Mouse (Mus musculus): ENCODE results near the gene Lrrc9. TPM values are rescaled to one million over a fixed set of nuclear protein-coding genes. Genes with fewer than 3 reads are reported as not detected.

The Lrrc9 gene
- polyA plus RNA-seq, 1 experiment: not detected

- Histone ChIP-seq H3K4me3 (no peak overlapping the region), H3K4me2 (ENCODE audit: low read depth) (no peak overlapping the region), H3K27me3 (ENCODE audit: control insufficient read depth, insufficient read depth, insufficient read length) (peaks cover 7% of the 10 kb centered on the region), H3K79me2 (ENCODE audit: control insufficient read depth, insufficient read depth) (no peaks in the 10 kb centered on the region), H3ac (ENCODE audit: control insufficient read depth, insufficient read length) (no peak overlapping the region), H3K36me3 (ENCODE audit: control insufficient read depth, insufficient read depth) (no peaks in the 10 kb centered on the region)
- no peak for TF ChIP-seq TCF12 (IDR thresholded peaks at IDR 0.05; ENCODE audit: insufficient read depth, poor library complexity, severe bottlenecking)
- TF ChIP-seq CEBPB (IDR thresholded peaks at IDR 0.05; ENCODE audit: insufficient read depth, poor library complexity, severe bottlenecking): no peak
- no peak for TF ChIP-seq USF1 (IDR thresholded peaks at IDR 0.05; ENCODE audit: low read depth)
Measured at GRCm38 (mm10) chr12:72453941-72454340, 12.3 kb downstream of the Lrrc9 start.

- no peak overlapping the region for H3K4me3 ChIP-seq
- no peaks in the 10 kb centered on the region for H3K79me2 ChIP-seq (ENCODE audit: control insufficient read depth, insufficient read depth)
- no peak overlapping the region for H3ac ChIP-seq (ENCODE audit: control insufficient read depth, insufficient read length)
- peaks cover 3% of the 10 kb centered on the region for H3K27me3 ChIP-seq (ENCODE audit: control insufficient read depth, insufficient read depth, insufficient read length)
- TF ChIP-seq POLR2A (IDR thresholded peaks at IDR 0.05; ENCODE audit: insufficient read length, low read depth) (no peak), MAX (IDR thresholded peaks at IDR 0.05; ENCODE audit: low read depth) (no peak), POLR2AphosphoS2 (IDR thresholded peaks at IDR 0.05; ENCODE audit: insufficient read length, low read depth) (no peak), REST (IDR thresholded peaks at IDR 0.05; ENCODE audit: insufficient read depth, insufficient read length) (no peak), E2F4 (IDR thresholded peaks at IDR 0.05; ENCODE audit: insufficient read depth) (no peak), TCF3 (IDR thresholded peaks at IDR 0.05; ENCODE audit: insufficient read length, low read depth) (no peak), MYOD1 (IDR thresholded peaks at IDR 0.05; ENCODE audit: control insufficient read depth in 1 of 3, insufficient read length in 2 of 3, low read depth in 2 of 3) (no peak)
- no peaks in the 10 kb centered on the region for H3K36me3 ChIP-seq (ENCODE audit: control insufficient read depth, insufficient read depth)
- H3K4me2 ChIP-seq (ENCODE audit: low read depth): no peak overlapping the region
Measured at GRCm38 (mm10) chr12:72461191-72461893, 19.7 kb downstream of the Lrrc9 start.

- Histone ChIP-seq H3K4me2 (ENCODE audit: low read depth) (no peak overlapping the region), H3ac (ENCODE audit: control insufficient read depth, insufficient read length) (no peak overlapping the region), H3K36me3 (ENCODE audit: control insufficient read depth, insufficient read depth) (no peaks in the 10 kb centered on the region), H3K4me3 (no peak overlapping the region), H3K79me2 (ENCODE audit: control insufficient read depth, insufficient read depth) (no peaks in the 10 kb centered on the region), H3K27me3 (ENCODE audit: control insufficient read depth, insufficient read depth, insufficient read length) (peaks cover 7% of the 10 kb centered on the region)
- TF ChIP-seq POLR2AphosphoS2 (IDR thresholded peaks at IDR 0.05; ENCODE audit: insufficient read length, low read depth) (no peak), CEBPB (IDR thresholded peaks at IDR 0.05; ENCODE audit: insufficient read depth, poor library complexity, severe bottlenecking) (no peak), POLR2A (IDR thresholded peaks at IDR 0.05; ENCODE audit: insufficient read length, low read depth) (no peak), USF1 (IDR thresholded peaks at IDR 0.05; ENCODE audit: low read depth) (no peak), TCF3 (IDR thresholded peaks at IDR 0.05; ENCODE audit: insufficient read length, low read depth) (no peak), MAX (IDR thresholded peaks at IDR 0.05; ENCODE audit: low read depth) (no peak), MYOG (IDR thresholded peaks at IDR 0.05; ENCODE audit: control insufficient read depth in 1 of 3, insufficient read depth in 1 of 3, insufficient read length in 2 of 3, low read depth in 2 of 3) (no peak), TCF12 (IDR thresholded peaks at IDR 0.05; ENCODE audit: insufficient read depth, poor library complexity, severe bottlenecking) (no peak), REST (IDR thresholded peaks at IDR 0.05; ENCODE audit: insufficient read depth, insufficient read length) (no peak), E2F4 (IDR thresholded peaks at IDR 0.05; ENCODE audit: insufficient read depth) (no peak), SRF (IDR thresholded peaks at IDR 0.05; ENCODE audit: control insufficient read depth, insufficient read length, low read depth) (no peak), MYOD1 (IDR thresholded peaks at IDR 0.05; ENCODE audit: control insufficient read depth in 1 of 3, insufficient read length in 2 of 3, low read depth in 2 of 3) (no peak)
Measured at GRCm38 (mm10) chr12:72461894-72462530, 20.3 kb downstream of the Lrrc9 start.

GRCm38 (mm10) chr12:72465826-72466501 lies 24.3 kb downstream of the Lrrc9 start:
- H3K27me3 ChIP-seq (ENCODE audit: control insufficient read depth, insufficient read depth, insufficient read length): peaks cover 18% of the 10 kb centered on the region
- H3K4me3 ChIP-seq: no peak overlapping the region
- no peaks in the 10 kb centered on the region for H3K36me3 ChIP-seq (ENCODE audit: control insufficient read depth, insufficient read depth)
- TF ChIP-seq USF1 (IDR thresholded peaks at IDR 0.05; ENCODE audit: low read depth) (no peak), POLR2A (IDR thresholded peaks at IDR 0.05; ENCODE audit: insufficient read length, low read depth) (no peak), TCF12 (IDR thresholded peaks at IDR 0.05; ENCODE audit: insufficient read depth, poor library complexity, severe bottlenecking) (no peak), E2F4 (IDR thresholded peaks at IDR 0.05; ENCODE audit: insufficient read depth) (no peak), SRF (IDR thresholded peaks at IDR 0.05; ENCODE audit: control insufficient read depth, insufficient read length, low read depth) (no peak)
- no peak overlapping the region for H3K4me2 ChIP-seq (ENCODE audit: low read depth)
- no peak overlapping the region for H3ac ChIP-seq (ENCODE audit: control insufficient read depth, insufficient read length)
- H3K79me2 ChIP-seq (ENCODE audit: control insufficient read depth, insufficient read depth): no peaks in the 10 kb centered on the region

- Histone ChIP-seq H3K4me3 (no peak overlapping the region), H3K79me2 (ENCODE audit: control insufficient read depth, insufficient read depth) (no peaks in the 10 kb centered on the region), H3ac (ENCODE audit: control insufficient read depth, insufficient read length) (no peak overlapping the region), H3K27me3 (ENCODE audit: control insufficient read depth, insufficient read depth, insufficient read length) (peaks cover 18% of the 10 kb centered on the region), H3K4me2 (ENCODE audit: low read depth) (no peak overlapping the region), H3K36me3 (ENCODE audit: control insufficient read depth, insufficient read depth) (no peaks in the 10 kb centered on the region)
- no peak for TF ChIP-seq POLR2AphosphoS2 (IDR thresholded peaks at IDR 0.05; ENCODE audit: insufficient read length, low read depth)
- TF ChIP-seq POLR2A (IDR thresholded peaks at IDR 0.05; ENCODE audit: insufficient read length, low read depth): no peak
- TF ChIP-seq USF1 (IDR thresholded peaks at IDR 0.05; ENCODE audit: low read depth): no peak
- TF ChIP-seq MYOG (IDR thresholded peaks at IDR 0.05; ENCODE audit: control insufficient read depth in 1 of 3, insufficient read depth in 1 of 3, insufficient read length in 2 of 3, low read depth in 2 of 3): no peak
- no peak for TF ChIP-seq SRF (IDR thresholded peaks at IDR 0.05; ENCODE audit: control insufficient read depth, insufficient read length, low read depth)
- TF ChIP-seq E2F4 (IDR thresholded peaks at IDR 0.05; ENCODE audit: insufficient read depth): no peak
- no peak for TF ChIP-seq REST (IDR thresholded peaks at IDR 0.05; ENCODE audit: insufficient read depth, insufficient read length)
- no peak for TF ChIP-seq TCF3 (IDR thresholded peaks at IDR 0.05; ENCODE audit: insufficient read length, low read depth)
- TF ChIP-seq MAX (IDR thresholded peaks at IDR 0.05; ENCODE audit: low read depth): no peak
- no peak for TF ChIP-seq CEBPB (IDR thresholded peaks at IDR 0.05; ENCODE audit: insufficient read depth, poor library complexity, severe bottlenecking)
- TF ChIP-seq MYOD1 (IDR thresholded peaks at IDR 0.05; ENCODE audit: control insufficient read depth in 1 of 3, insufficient read length in 2 of 3, low read depth in 2 of 3): no peak
- no peak for TF ChIP-seq TCF12 (IDR thresholded peaks at IDR 0.05; ENCODE audit: insufficient read depth, poor library complexity, severe bottlenecking)
Measured at GRCm38 (mm10) chr12:72467269-72467668, 25.6 kb downstream of the Lrrc9 start.

Data from myocyte (in vitro differentiated cells).